Mouse (Mus musculus) spleen, adult 2 months (tissue): ENCODE data around the gene Phactr4.

Experiments used
- CTCF ChIP-seq: fragments of 200-500 bp; IDR thresholded peaks from 2 replicates; pipeline ENCODE4 v1.5.1; 2011; ENCODE audit warnings: mild to moderate bottlenecking, inconsistent platforms; ENCODE audit not compliant: insufficient read depth, insufficient read length, insufficient replicate concordance; ENCODE audit errors: extremely low read depth
- POLR2A ChIP-seq: fragments of 200-500 bp; IDR thresholded peaks from 2 replicates; pipeline ENCODE4 v1.6.1; 2011; ENCODE audit warnings: low read depth, low read length, inconsistent platforms

DNA sequence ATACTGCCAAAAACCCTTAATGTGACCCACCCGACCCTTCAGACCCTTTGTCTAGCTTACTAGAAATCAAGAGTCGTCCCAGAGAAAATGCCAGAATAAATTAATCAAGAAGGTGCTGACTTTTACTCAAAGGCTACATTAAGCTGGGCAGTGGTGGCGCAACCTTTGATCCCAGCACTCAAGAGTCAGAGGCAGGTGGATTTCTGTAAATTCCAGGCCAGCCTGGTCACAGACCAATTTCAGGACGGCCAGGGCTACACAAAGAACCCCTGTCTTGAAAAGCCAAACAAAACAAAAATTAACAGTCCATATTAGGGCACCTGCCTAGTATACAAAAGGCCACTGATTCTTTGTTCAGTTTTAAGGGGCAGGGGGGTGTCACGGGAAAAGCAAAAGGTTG is 95.8 kb downstream of the Phactr4 start:
- no peak for TF ChIP-seq CTCF
- TF ChIP-seq POLR2A, result no peak
